Mouse (Mus musculus) cortical plate, adult 2 months (tissue): ENCODE data around the gene Disc1.

ENCODE experiments used
- CTCF ChIP-seq: fragments of 200-500 bp; IDR thresholded peaks from 2 replicates; pipeline ENCODE4 v1.5.1; 2011; ENCODE audit warnings: mild to moderate bottlenecking, control low read depth, low read length; ENCODE audit not compliant: insufficient read depth; ENCODE audit errors: extremely low read depth
- POLR2A ChIP-seq: fragments of 200-500 bp; IDR thresholded peaks from 2 replicates; pipeline ENCODE4 v1.6.1; 2011; ENCODE audit warnings: mild to moderate bottlenecking, low read length, control low read depth; ENCODE audit not compliant: insufficient read depth; ENCODE audit errors: extremely low read depth

DNA sequence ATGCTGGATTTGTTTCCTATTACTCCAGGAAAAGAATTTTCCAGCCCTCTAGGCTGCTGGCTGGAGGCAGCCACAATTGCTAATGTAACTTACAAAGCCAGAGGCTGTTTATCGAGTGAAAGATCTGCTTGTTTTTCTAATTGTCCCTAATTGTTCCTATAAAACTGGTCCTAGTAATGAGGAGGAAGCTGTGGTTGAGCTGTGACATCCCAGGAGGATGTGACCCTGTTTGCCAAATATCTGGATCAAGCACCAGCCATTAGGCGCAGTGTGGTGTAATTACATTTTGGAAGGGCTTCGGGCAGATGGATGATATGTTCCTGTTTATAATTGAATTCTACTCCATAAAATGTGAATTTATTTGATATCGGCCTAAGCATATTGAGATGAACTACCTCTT lies 233.3 kb downstream of the Disc1 start:
- no peak for TF ChIP-seq POLR2A
- TF ChIP-seq CTCF: no peak
